Mouse (Mus musculus) myocyte (in vitro differentiated cells): ENCODE results near the gene Wfikkn2.

Experiments used
- CEBPB ChIP-seq: IDR thresholded peaks from 2 replicates; pipeline ENCODE4 v1.6.1; 2011; ENCODE audit warnings: mild to moderate bottlenecking, moderate library complexity; ENCODE audit not compliant: poor library complexity, insufficient read depth, severe bottlenecking
- E2F4 ChIP-seq: IDR thresholded peaks from one replicate; pipeline ENCODE4 v1.6.1; 2011; ENCODE audit warnings: mild to moderate bottlenecking, control low read depth, moderate library complexity; ENCODE audit not compliant: insufficient read depth
- MAX ChIP-seq: IDR thresholded peaks from one replicate; pipeline ENCODE4 v1.6.1; 2011; ENCODE audit warnings: low read depth, mild to moderate bottlenecking, control low read depth
- MYOD1 ChIP-seq, 3 experiments: IDR thresholded peaks; one replicate each; pipeline ENCODE4 v1.6.1; 2011; ENCODE audit warnings: control low read depth in 2 of 3, low read depth in 2 of 3, mild to moderate bottlenecking in 2 of 3, moderate library complexity in 1 of 3; ENCODE audit not compliant: insufficient read length in 2 of 3, control insufficient read depth in 1 of 3
- MYOG ChIP-seq, 3 experiments: IDR thresholded peaks; one replicate each; pipeline ENCODE4 v1.6.1; 2011; ENCODE audit warnings: control low read depth in 2 of 3, low read depth in 2 of 3, mild to moderate bottlenecking in 2 of 3; ENCODE audit not compliant: insufficient read length in 2 of 3, control insufficient read depth in 1 of 3, insufficient read depth in 1 of 3
- POLR2A ChIP-seq: IDR thresholded peaks from one replicate; pipeline ENCODE4 v1.6.1; 2011; ENCODE audit warnings: low read depth, mild to moderate bottlenecking, control low read depth, moderate library complexity; ENCODE audit not compliant: insufficient read length
- POLR2AphosphoS2 ChIP-seq: IDR thresholded peaks from one replicate; pipeline ENCODE4 v1.6.1; 2011; ENCODE audit warnings: low read depth, control low read depth; ENCODE audit not compliant: insufficient read length
- REST ChIP-seq: IDR thresholded peaks from one replicate; pipeline ENCODE4 v1.6.1; 2011; ENCODE audit warnings: mild to moderate bottlenecking, control low read depth, moderate library complexity; ENCODE audit not compliant: insufficient read depth, insufficient read length
- TCF12 ChIP-seq: IDR thresholded peaks from one replicate; pipeline ENCODE4 v1.6.1; 2011; ENCODE audit warnings: mild to moderate bottlenecking, control low read depth; ENCODE audit not compliant: poor library complexity, insufficient read depth, severe bottlenecking
- TCF3 ChIP-seq: IDR thresholded peaks from one replicate; pipeline ENCODE4 v1.6.1; 2011; ENCODE audit warnings: low read depth, control low read depth; ENCODE audit not compliant: insufficient read length
- USF1 ChIP-seq: IDR thresholded peaks from one replicate; pipeline ENCODE4 v1.6.1; 2011; ENCODE audit warnings: low read depth, mild to moderate bottlenecking, control low read depth, moderate library complexity

- no peak for TF ChIP-seq POLR2A
- no peak for TF ChIP-seq POLR2AphosphoS2
- TF ChIP-seq E2F4 = no peak
- TF ChIP-seq MAX = no peak
- TF ChIP-seq CEBPB = no peak
- no peak for TF ChIP-seq TCF12
- TF ChIP-seq REST = no peak
- TF ChIP-seq TCF3 = no peak
- TF ChIP-seq MYOG (IDR thresholded peaks at IDR 0.05; ENCODE audit: control insufficient read depth in 1 of 3, insufficient read depth in 1 of 3, insufficient read length in 2 of 3, low read depth in 2 of 3) = no peak
- TF ChIP-seq USF1 = no peak
- no peak for TF ChIP-seq MYOD1 (IDR thresholded peaks at IDR 0.05; ENCODE audit: control insufficient read depth in 1 of 3, insufficient read length in 2 of 3, low read depth in 2 of 3)
Measured at GRCm38 (mm10) chr11:94234857-94235256, 10.9 kb downstream of the Wfikkn2 start.
